Mouse (Mus musculus) G1E (cell line): ENCODE results near the gene Icam4. TPM values are rescaled to one million over a fixed set of nuclear protein-coding genes. Genes with fewer than 3 reads are reported as not detected.
"Not testable (repeated sequence)": the region's sequence is repeated elsewhere in the genome, so short reads cannot be mapped to it uniquely, and the experiment has no call there.

Experiments used
- ATAC-seq: 2 replicates; pipeline ENCODE4 v1.8.0; 2016; ENCODE audit warnings: mild to moderate bottlenecking; ENCODE audit not compliant: insufficient number of reproducible peaks, poor library complexity, low FRiP score, severe bottlenecking; ENCODE audit errors: extremely low read depth
- DNase-seq: peaks from one replicate; pipeline ENCODE4 v3.0.0; 2012; ENCODE audit warnings: low spot score
- H3K27me3 ChIP-seq: 2 replicates; pipeline ENCODE4 v1.6.1; 2012; ENCODE audit warnings: mild to moderate bottlenecking, low read length, inconsistent platforms; ENCODE audit not compliant: insufficient read depth
- H3K36me3 ChIP-seq: replicated peaks from 2 replicates; pipeline ENCODE3; 2012; ENCODE audit warnings: mild to moderate bottlenecking, inconsistent platforms
- H3K4me1 ChIP-seq: 2 replicates; pipeline ENCODE4 v1.6.1; 2012; ENCODE audit warnings: low read depth, low read length, inconsistent platforms, mixed read lengths; ENCODE audit not compliant: insufficient read depth
- H3K4me3 ChIP-seq: 2 replicates; pipeline ENCODE4 v1.5.1; 2012; ENCODE audit warnings: low read depth, mild to moderate bottlenecking, inconsistent platforms, low read length, moderate library complexity, mixed read lengths
- H3K9me3 ChIP-seq: replicated peaks from 2 replicates; pipeline ENCODE4 v1.6.1; 2012; ENCODE audit warnings: inconsistent platforms
- CTCF ChIP-seq: IDR thresholded peaks from 2 replicates; pipeline ENCODE4 v1.5.1; 2012; ENCODE audit warnings: low read depth, low read length, inconsistent platforms, mixed read lengths
- GATA1 ChIP-seq: IDR thresholded peaks from 2 replicates; pipeline ENCODE4 v1.6.1; 2012; ENCODE audit warnings: borderline replicate concordance, low read length, inconsistent platforms, mixed read lengths
- GATA2 ChIP-seq: IDR thresholded peaks from 2 replicates; pipeline ENCODE4 v1.6.1; 2012; ENCODE audit warnings: low read depth, low read length, inconsistent platforms, borderline replicate concordance
- POLR2AphosphoS5 ChIP-seq: IDR thresholded peaks from 2 replicates; pipeline ENCODE4 v1.6.1; 2012; ENCODE audit warnings: low read depth, low read length, inconsistent platforms; ENCODE audit not compliant: insufficient replicate concordance
- TAL1 ChIP-seq: conservative IDR thresholded peaks from 2 replicates; pipeline ENCODE4 v1.6.1; 2012; ENCODE audit warnings: low read depth, low read length, inconsistent platforms, mixed read lengths
- polyA plus RNA-seq: library from polyadenylated mRNA; stranded (reverse); fragments of >175 nt; gene quantifications from 2 replicates; pipeline ENCODE4 v1.2.3, GENCODE M21; 2012
- total RNA-seq, 2 experiments: library from RNA; stranded (forward) in 1 of 2; stranded (reverse) in 1 of 2; fragments of 200-1000 nt in 1 of 2; fragments of >200 nt in 1 of 2; fragmentation: Nextera tagmentation in 1 of 2; gene quantifications; 2 replicates each; pipeline ENCODE4 v1.2.3; 2014 to 2017

Icam4 gene
- total and polyA plus RNA-seq, 3 experiments: 4.8 to 11.2 (median 8.2) TPM

GRCm38 (mm10) chr9:20990861-20991260 lies 38.3 kb upstream of the Icam4 start:
- Histone ChIP-seq H3K9me3 (no peaks in the 10 kb centered on the region), H3K27me3 (peaks cover 25% of the 10 kb centered on the region), H3K36me3 (peaks cover 2% of the 10 kb centered on the region), H3K4me3 (no peak overlapping the region), H3K4me1 (peaks cover 16% of the 10 kb centered on the region)
- TF ChIP-seq GATA1 (no peak), TAL1 (no peak), POLR2AphosphoS5 (no peak), CTCF (no peak), GATA2 (no peak)
- DNase-seq (no peak), ATAC-seq (no peak)

- ATAC-seq: no peak
- H3K36me3 ChIP-seq: peaks cover 2% of the 10 kb centered on the region
- H3K4me3 ChIP-seq: no peak overlapping the region
- DNase-seq: no peak
- H3K9me3 ChIP-seq: no peaks in the 10 kb centered on the region
- H3K4me1 ChIP-seq: peaks cover 16% of the 10 kb centered on the region
- TF ChIP-seq CTCF (no peak), GATA1 (no peak), GATA2 (no peak), TAL1 (no peak), POLR2AphosphoS5 (no peak)
- H3K27me3 ChIP-seq: peaks cover 21% of the 10 kb centered on the region
Measured at GRCm38 (mm10) chr9:20991587-20991986, 37.6 kb upstream of the Icam4 start.

- H3K27me3 ChIP-seq: peaks cover 8% of the 10 kb centered on the region
- H3K9me3 ChIP-seq: no peaks in the 10 kb centered on the region
- H3K36me3 ChIP-seq: peaks cover 2% of the 10 kb centered on the region
- TF ChIP-seq POLR2AphosphoS5: no peak
- no peak for TF ChIP-seq TAL1
- TF ChIP-seq GATA2: no peak
- TF ChIP-seq GATA1: no peak
- no peak for TF ChIP-seq CTCF
- no peak for DNase-seq
- no peak for ATAC-seq
- H3K4me1 ChIP-seq: peaks cover 20% of the 10 kb centered on the region
- H3K4me3 ChIP-seq: no peak overlapping the region
Measured at GRCm38 (mm10) chr9:20993165-20993898, 35.8 kb upstream of the Icam4 start.

GRCm38 (mm10) chr9:20995069-20995468 lies 34.1 kb upstream of the Icam4 start:
- H3K27me3 ChIP-seq: no peaks in the 10 kb centered on the region
- H3K36me3 ChIP-seq: peaks cover 7% of the 10 kb centered on the region
- no peak overlapping the region for H3K4me3 ChIP-seq
- DNase-seq (no peak), ATAC-seq (no peak)
- H3K4me1 ChIP-seq: peaks cover 18% of the 10 kb centered on the region
- TF ChIP-seq POLR2AphosphoS5 (no peak), GATA2 (no peak), CTCF (no peak), GATA1 (no peak), TAL1 (no peak)
- no peaks in the 10 kb centered on the region for H3K9me3 ChIP-seq

GRCm38 (mm10) chr9:20997065-20997464 lies 32.1 kb upstream of the Icam4 start:
- no peak for TF ChIP-seq CTCF
- no peak for TF ChIP-seq GATA1
- no peak for TF ChIP-seq POLR2AphosphoS5
- no peak for TF ChIP-seq TAL1
- no peak for TF ChIP-seq GATA2

GRCm38 (mm10) chr9:20998337-20998736 lies 30.8 kb upstream of the Icam4 start:
- not testable (repeated sequence) for DNase-seq, H3K4me3 ChIP-seq, H3K36me3 ChIP-seq, ATAC-seq, H3K9me3 ChIP-seq, H3K27me3 ChIP-seq
- peaks cover 23% of the 10 kb centered on the region for H3K4me1 ChIP-seq
- TF ChIP-seq CTCF: 0 out of 2 replicates have a peak, but pooled peaks have one; percentile 10

More at GRCm38 (mm10) chr9:20997065-20997464, 32.1 kb upstream of the Icam4 start:
- H3K36me3 ChIP-seq: peaks cover 7% of the 10 kb centered on the region
- no peaks in the 10 kb centered on the region for H3K9me3 ChIP-seq
- ATAC-seq (peak; percentile 37), DNase-seq (no peak)
- no peaks in the 10 kb centered on the region for H3K27me3 ChIP-seq
- peaks cover 17% of the 10 kb centered on the region for H3K4me1 ChIP-seq
- H3K4me3 ChIP-seq: no peak overlapping the region

GRCm38 (mm10) chr9:21000811-21001210 lies 28.4 kb upstream of the Icam4 start:
- peaks cover 24% of the 10 kb centered on the region for H3K36me3 ChIP-seq

More at GRCm38 (mm10) chr9:21000811-21001210, 28.4 kb upstream of the Icam4 start:
- H3K27me3 ChIP-seq: no peaks in the 10 kb centered on the region
- H3K9me3 ChIP-seq: no peaks in the 10 kb centered on the region
- no peak overlapping the region for H3K4me3 ChIP-seq
- DNase-seq (no peak), ATAC-seq (no peak)
- TF ChIP-seq TAL1: no peak
- TF ChIP-seq CTCF: no peak
- TF ChIP-seq GATA1: no peak
- TF ChIP-seq POLR2AphosphoS5: no peak
- TF ChIP-seq GATA2: no peak
- peaks cover 27% of the 10 kb centered on the region for H3K4me1 ChIP-seq
